Mouse (Mus musculus): ENCODE data around the gene Cdipt. TPM values are rescaled to one million over a fixed set of nuclear protein-coding genes. Genes with fewer than 3 reads are reported as not detected.

The Cdipt gene
- polyA plus RNA-seq, 1 experiment from 2014 or later: 63.0 TPM

- Histone ChIP-seq H3K27me3 (ENCODE audit: control insufficient read depth, insufficient read depth, low read length) (no peaks in the 10 kb centered on the region), H3K4me1 (ENCODE audit: control insufficient read depth, insufficient read depth, low read length) (peaks cover 51% of the 10 kb centered on the region), H3K9ac (ENCODE audit: low read depth, low read length) (peak overlapping the region; percentile 97), H3K4me3 (ENCODE audit: low read depth, low read length) (peak overlapping the region; percentile 96; the same call in 1 of the 2 replicates), H3K27ac (ENCODE audit: low read depth, low read length) (no peak overlapping the region), H3K36me3 (ENCODE audit: control insufficient read depth, insufficient read depth, low read length) (peaks cover 17% of the 10 kb centered on the region), H3K9me3 (replicated peaks; ENCODE audit: control insufficient read depth, low read length) (no peaks in the 10 kb centered on the region), H3K4me2 (peak overlapping the region; percentile 96)
- no peak for ATAC-seq (replicated peaks; ENCODE audit: insufficient number of reproducible peaks, low FRiP score, low TSS enrichment)
- WGBS (ENCODE audit: insufficient replicate concordance): 77% methylated on average over 13 of the region's 13 CpGs
These were observed 47.6 kb downstream of the Cdipt start for GRCm38 (mm10) chr7:127023272-127023691.

DNA sequence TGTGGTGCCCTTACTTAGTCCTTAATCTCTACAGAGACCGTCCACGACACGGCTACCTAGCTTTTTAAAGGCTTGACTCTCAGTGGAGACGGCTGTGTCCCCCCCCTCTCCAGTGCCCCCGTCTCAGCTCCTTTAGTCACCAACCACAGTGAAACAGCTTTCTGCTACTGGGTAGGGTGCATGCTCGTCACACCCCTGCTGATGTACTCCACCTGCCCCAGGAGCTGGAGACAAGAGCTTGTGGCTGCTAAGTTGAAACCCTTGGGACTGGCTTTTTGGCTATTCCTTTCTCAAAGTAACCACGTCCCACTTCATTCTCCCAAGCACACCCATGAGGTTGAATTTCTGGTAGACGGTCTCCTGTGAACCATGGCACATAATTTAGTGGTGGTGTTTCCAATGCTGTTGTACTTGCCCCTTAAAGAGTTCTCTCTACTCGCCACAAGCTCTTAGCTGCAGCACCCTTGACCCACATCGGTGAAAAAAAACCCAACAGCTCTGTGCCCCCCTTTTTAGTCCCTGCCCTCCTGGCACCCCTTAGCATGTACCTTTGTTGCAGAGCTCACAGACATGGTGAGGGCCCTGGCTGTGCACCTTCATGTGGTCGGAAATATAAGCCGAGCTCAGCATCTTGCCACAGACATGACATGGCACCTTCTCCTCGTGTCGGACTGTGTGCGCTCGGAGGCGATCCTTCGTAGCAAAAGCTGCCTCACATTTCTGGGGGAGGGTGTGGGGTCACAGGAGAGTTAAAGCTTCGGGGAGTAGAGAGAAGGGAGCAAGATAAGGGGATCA, 48.4 kb downstream of the Cdipt start:
- ATAC-seq (replicated peaks; ENCODE audit: insufficient number of reproducible peaks, low FRiP score, low TSS enrichment): no peak
- Histone ChIP-seq H3K9me3 (replicated peaks; ENCODE audit: control insufficient read depth, low read length) (no peaks in the 10 kb centered on the region), H3K4me2 (peak overlapping the region; percentile 96), H3K36me3 (ENCODE audit: control insufficient read depth, insufficient read depth, low read length) (peaks cover 20% of the 10 kb centered on the region), H3K4me3 (ENCODE audit: low read depth, low read length) (peak overlapping the region; percentile 96), H3K4me1 (ENCODE audit: control insufficient read depth, insufficient read depth, low read length) (peaks cover 51% of the 10 kb centered on the region), H3K9ac (ENCODE audit: low read depth, low read length) (peak overlapping the region; percentile 97), H3K27ac (ENCODE audit: low read depth, low read length) (peak overlapping the region; percentile 99; the same call in 1 of the 2 replicates), H3K27me3 (ENCODE audit: control insufficient read depth, insufficient read depth, low read length) (no peaks in the 10 kb centered on the region)
- 26% methylated on average over 19 of the region's 19 CpGs for WGBS (ENCODE audit: insufficient replicate concordance)

DNA sequence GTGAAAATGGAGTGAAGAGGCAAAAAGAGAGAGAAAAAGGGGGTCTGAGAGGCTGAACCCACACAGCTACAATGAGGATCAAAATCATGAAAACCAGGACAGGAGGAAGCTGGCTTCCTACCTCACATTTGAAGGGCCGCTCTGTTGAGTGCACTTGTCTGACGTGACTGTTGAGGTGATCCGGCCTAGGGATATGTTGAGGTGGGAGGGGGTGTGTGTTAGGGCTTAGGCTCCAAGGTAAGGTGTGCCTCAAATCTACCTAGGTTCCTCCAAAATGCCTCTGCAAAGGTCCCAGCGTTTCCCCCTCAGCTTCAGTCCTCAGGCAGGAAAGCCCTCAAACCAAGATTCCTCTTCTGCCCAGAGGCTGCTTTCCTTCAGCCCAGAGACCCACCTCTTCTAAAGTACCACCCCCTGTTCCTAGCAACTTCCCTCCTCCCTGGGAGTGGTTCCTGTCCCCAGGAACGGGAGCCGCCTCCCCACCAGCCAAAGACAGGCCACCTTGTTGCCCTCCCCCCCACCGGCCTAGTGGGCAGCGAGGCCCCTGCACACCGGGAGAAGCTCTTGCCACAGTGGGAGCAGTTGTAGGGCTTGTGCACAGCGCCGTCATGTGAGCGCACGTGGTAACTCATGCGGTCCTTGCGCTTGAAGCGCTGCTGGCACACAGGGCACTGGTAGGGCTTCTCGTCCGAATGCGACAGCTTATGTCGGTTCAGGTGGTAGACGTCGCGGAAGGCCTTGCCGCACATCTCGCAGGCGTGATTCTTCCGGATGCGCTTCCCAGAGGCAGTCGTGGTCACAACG, 49.2 kb downstream of the Cdipt start:
- peak; percentile 17; the same call in 1 of the 2 replicates for ATAC-seq (replicated peaks; ENCODE audit: insufficient number of reproducible peaks, low FRiP score, low TSS enrichment)
- peak overlapping the region; percentile 97 for H3K9ac ChIP-seq (ENCODE audit: low read depth, low read length)
- no peaks in the 10 kb centered on the region for H3K27me3 ChIP-seq (ENCODE audit: control insufficient read depth, insufficient read depth, low read length)
- H3K36me3 ChIP-seq (ENCODE audit: control insufficient read depth, insufficient read depth, low read length): peaks cover 22% of the 10 kb centered on the region
- H3K9me3 ChIP-seq (replicated peaks; ENCODE audit: control insufficient read depth, low read length): no peaks in the 10 kb centered on the region
- H3K27ac ChIP-seq (ENCODE audit: low read depth, low read length): peak overlapping the region; percentile 99
- WGBS (ENCODE audit: insufficient replicate concordance): under 1% methylated on average over 30 of the region's 30 CpGs
- peaks cover 49% of the 10 kb centered on the region for H3K4me1 ChIP-seq (ENCODE audit: control insufficient read depth, insufficient read depth, low read length)
- peak overlapping the region; percentile 96 for H3K4me2 ChIP-seq
- H3K4me3 ChIP-seq (ENCODE audit: low read depth, low read length): peak overlapping the region; percentile 96

DNA sequence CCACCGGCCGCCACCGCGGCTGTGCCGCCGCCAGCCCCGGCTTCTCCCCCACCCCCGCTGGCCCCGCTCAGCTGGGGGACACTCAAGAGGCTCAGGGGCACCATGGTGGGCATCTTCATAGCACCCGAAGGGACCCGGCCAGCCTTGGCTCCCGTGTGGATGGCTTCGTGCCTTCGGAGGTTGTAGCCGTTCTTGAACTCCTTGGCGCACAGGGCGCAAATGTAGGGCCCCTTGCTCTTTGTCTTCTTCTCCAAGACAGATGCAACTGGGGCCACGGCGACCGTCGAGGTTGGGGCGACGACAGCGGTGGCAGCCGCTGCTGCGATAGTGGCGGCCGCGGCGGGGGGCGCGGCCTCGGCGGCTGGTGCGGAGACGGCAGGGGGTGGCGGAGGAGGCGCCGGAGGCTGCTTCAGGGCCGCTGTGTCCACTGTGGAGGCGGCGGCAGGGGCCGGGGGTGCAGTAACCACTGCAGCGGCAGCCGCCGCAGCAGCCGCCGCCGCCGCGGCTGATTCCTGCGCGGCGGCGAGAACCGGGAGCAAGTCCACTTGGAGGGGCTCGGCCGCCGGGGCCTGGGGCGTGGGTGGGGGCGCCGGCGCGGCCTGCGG, 49.9 kb downstream of the Cdipt start:
- peaks cover 22% of the 10 kb centered on the region for H3K36me3 ChIP-seq (ENCODE audit: control insufficient read depth, insufficient read depth, low read length)
- H3K4me3 ChIP-seq (ENCODE audit: low read depth, low read length): peak overlapping the region; percentile 96
- H3K4me2 ChIP-seq: peak overlapping the region; percentile 96
- H3K27ac ChIP-seq (ENCODE audit: low read depth, low read length): peak overlapping the region; percentile 99
- under 1% methylated on average over 47 of the region's 65 CpGs for WGBS (ENCODE audit: insufficient replicate concordance)
- peak overlapping the region; percentile 97 for H3K9ac ChIP-seq (ENCODE audit: low read depth, low read length)
- H3K27me3 ChIP-seq (ENCODE audit: control insufficient read depth, insufficient read depth, low read length): no peaks in the 10 kb centered on the region
- no peaks in the 10 kb centered on the region for H3K9me3 ChIP-seq (replicated peaks; ENCODE audit: control insufficient read depth, low read length)
- ATAC-seq (replicated peaks; ENCODE audit: insufficient number of reproducible peaks, low FRiP score, low TSS enrichment): no peak
- H3K4me1 ChIP-seq (ENCODE audit: control insufficient read depth, insufficient read depth, low read length): peaks cover 46% of the 10 kb centered on the region

DNA sequence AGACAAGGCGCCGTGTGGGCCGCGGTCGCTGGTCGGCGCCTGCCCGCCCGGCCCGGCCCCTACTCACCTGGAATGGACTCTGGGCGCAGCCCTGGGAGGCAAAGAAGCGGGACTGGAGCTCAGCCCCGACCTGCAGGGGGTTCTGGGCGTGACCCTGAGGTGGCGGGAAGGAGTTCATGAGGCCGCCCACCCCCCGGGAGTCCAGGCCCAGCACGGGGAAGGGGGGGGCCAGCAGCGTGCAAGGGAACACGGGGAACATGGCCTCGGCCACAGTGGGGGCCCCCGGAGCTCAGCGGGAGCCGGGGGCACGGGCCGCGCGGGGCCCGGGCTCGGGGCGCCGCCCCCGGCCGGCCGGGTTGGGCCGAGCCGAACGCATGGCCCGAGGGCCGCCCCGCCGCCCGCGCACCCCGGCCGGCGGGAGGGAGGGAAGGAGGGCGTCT, 50.5 kb downstream of the Cdipt start:
- 1% methylated on average over 32 of the region's 48 CpGs for WGBS (ENCODE audit: insufficient replicate concordance)
- peak overlapping the region; percentile 99 for H3K27ac ChIP-seq (ENCODE audit: low read depth, low read length)
- H3K4me1 ChIP-seq (ENCODE audit: control insufficient read depth, insufficient read depth, low read length): peaks cover 44% of the 10 kb centered on the region
- peak overlapping the region; percentile 97 for H3K9ac ChIP-seq (ENCODE audit: low read depth, low read length)
- H3K27me3 ChIP-seq (ENCODE audit: control insufficient read depth, insufficient read depth, low read length): no peaks in the 10 kb centered on the region
- ATAC-seq (replicated peaks; ENCODE audit: insufficient number of reproducible peaks, low FRiP score, low TSS enrichment): peak; percentile 31
- H3K9me3 ChIP-seq (replicated peaks; ENCODE audit: control insufficient read depth, low read length): no peaks in the 10 kb centered on the region
- peak overlapping the region; percentile 96 for H3K4me2 ChIP-seq
- H3K36me3 ChIP-seq (ENCODE audit: control insufficient read depth, insufficient read depth, low read length): peaks cover 23% of the 10 kb centered on the region
- peak overlapping the region; percentile 96 for H3K4me3 ChIP-seq (ENCODE audit: low read depth, low read length)

DNA sequence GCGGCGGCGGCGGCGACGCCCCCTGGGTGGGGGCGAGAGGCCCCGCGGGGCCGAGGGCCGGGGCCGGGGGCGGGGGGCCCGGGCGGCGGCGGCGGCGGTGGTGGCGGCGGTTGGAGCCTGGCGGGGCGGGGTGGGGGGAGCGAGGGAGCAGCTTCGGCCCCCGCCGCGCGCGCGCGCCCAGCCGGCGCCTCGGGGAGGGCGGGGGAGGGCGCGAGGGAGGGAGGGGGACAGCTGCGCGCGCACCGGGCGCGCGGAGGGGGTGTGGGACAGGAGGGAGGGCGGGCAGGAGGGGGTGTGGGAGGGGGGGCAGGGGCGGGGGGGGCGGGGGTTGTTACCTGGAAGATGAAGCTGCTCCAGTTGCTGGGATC, 50.9 kb downstream of the Cdipt start:
- peak overlapping the region; percentile 96 for H3K4me2 ChIP-seq
- WGBS (ENCODE audit: insufficient replicate concordance): 0% methylated on average over 1 of the region's 48 CpGs
- peaks cover 28% of the 10 kb centered on the region for H3K36me3 ChIP-seq (ENCODE audit: control insufficient read depth, insufficient read depth, low read length)
- H3K9ac ChIP-seq (ENCODE audit: low read depth, low read length): peak overlapping the region; percentile 97
- H3K4me3 ChIP-seq (ENCODE audit: low read depth, low read length): peak overlapping the region; percentile 96
- ATAC-seq (replicated peaks; ENCODE audit: insufficient number of reproducible peaks, low FRiP score, low TSS enrichment): peak; percentile 18; the same call in 1 of the 2 replicates
- H3K9me3 ChIP-seq (replicated peaks; ENCODE audit: control insufficient read depth, low read length): no peaks in the 10 kb centered on the region
- no peaks in the 10 kb centered on the region for H3K27me3 ChIP-seq (ENCODE audit: control insufficient read depth, insufficient read depth, low read length)
- peaks cover 40% of the 10 kb centered on the region for H3K4me1 ChIP-seq (ENCODE audit: control insufficient read depth, insufficient read depth, low read length)
- H3K27ac ChIP-seq (ENCODE audit: low read depth, low read length): peak overlapping the region; percentile 99

- Histone ChIP-seq H3K27ac (ENCODE audit: low read depth, low read length) (peak within 1 kb of the TSS; percentile 99), H3K27me3 (ENCODE audit: control insufficient read depth, insufficient read depth, low read length) (no peaks in the 10 kb centered on the region), H3K4me3 (ENCODE audit: low read depth, low read length) (peak within 1 kb of the TSS; percentile 96), H3K36me3 (ENCODE audit: control insufficient read depth, insufficient read depth, low read length) (peaks cover 31% of the 10 kb centered on the region), H3K9me3 (replicated peaks; ENCODE audit: control insufficient read depth, low read length) (no peaks in the 10 kb centered on the region), H3K9ac (ENCODE audit: low read depth, low read length) (peak within 1 kb of the TSS; percentile 97), H3K4me2 (peak within 1 kb of the TSS; percentile 96), H3K4me1 (ENCODE audit: control insufficient read depth, insufficient read depth, low read length) (peaks cover 35% of the 10 kb centered on the region)
- ATAC-seq (replicated peaks; ENCODE audit: insufficient number of reproducible peaks, low FRiP score, low TSS enrichment): peak; percentile 87
- whole genome bisulfite sequencing (ENCODE audit: insufficient replicate concordance): under 1% methylated on average over 40 of the region's 63 CpGs
These were observed 51.4 kb downstream of the Cdipt start, which contains the start of gene Maz for GRCm38 (mm10) chr7:127026984-127027726. Maz (minus strand) TSS chr7:127027037.

DNA sequence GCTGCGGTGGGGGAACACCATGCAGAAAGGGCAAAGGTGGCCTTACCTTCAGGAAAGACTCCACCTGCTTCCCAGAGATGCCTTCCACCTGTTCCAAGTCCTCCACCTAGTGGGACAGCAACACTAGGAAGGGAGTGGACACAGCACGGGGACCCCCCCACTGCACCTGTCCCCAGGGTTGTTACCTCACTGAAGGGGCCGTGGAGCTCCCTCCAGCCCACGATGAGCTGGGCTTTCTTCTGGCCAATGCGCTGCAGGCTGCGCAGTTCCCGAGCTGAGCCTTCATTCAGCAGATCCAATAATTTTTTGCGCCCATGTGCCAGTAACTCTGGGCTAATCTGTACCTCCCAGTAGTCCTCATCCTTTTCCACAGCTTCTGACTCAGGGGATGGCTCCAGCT, 52.2 kb downstream of the Cdipt start:
- H3K36me3 ChIP-seq (ENCODE audit: control insufficient read depth, insufficient read depth, low read length): peaks cover 32% of the 10 kb centered on the region
- H3K4me2 ChIP-seq: peak overlapping the region; percentile 96
- no peaks in the 10 kb centered on the region for H3K27me3 ChIP-seq (ENCODE audit: control insufficient read depth, insufficient read depth, low read length)
- ATAC-seq (replicated peaks; ENCODE audit: insufficient number of reproducible peaks, low FRiP score, low TSS enrichment): no peak
- no peaks in the 10 kb centered on the region for H3K9me3 ChIP-seq (replicated peaks; ENCODE audit: control insufficient read depth, low read length)
- H3K4me1 ChIP-seq (ENCODE audit: control insufficient read depth, insufficient read depth, low read length): peaks cover 29% of the 10 kb centered on the region
- peak overlapping the region; percentile 97 for H3K9ac ChIP-seq (ENCODE audit: low read depth, low read length)
- peak overlapping the region; percentile 99 for H3K27ac ChIP-seq (ENCODE audit: low read depth, low read length)
- peak overlapping the region; percentile 96 for H3K4me3 ChIP-seq (ENCODE audit: low read depth, low read length)
- WGBS (ENCODE audit: insufficient replicate concordance): 67% methylated on average over 8 of the region's 8 CpGs

Data from heart, embryonic 11.5 days (tissue).